Mouse (Mus musculus): ENCODE measurements around the gene Zxdc. TPM values are rescaled to one million over a fixed set of nuclear protein-coding genes. Genes with fewer than 3 reads are reported as not detected.
A peak's percentile ranks its signal among the peaks of the same experiment; 100 is the strongest.

Gene Zxdc
- 9.9 and 12.1 TPM in 2 replicates for polyA plus RNA-seq (2016; fragmentation: Nextera tagmentation; extraction: Ambion mirVana)

GRCm38 (mm10) chr6:90368976-90369724 lies at the start of gene Zxdc:
Zxdc (plus strand) TSS chr6:90369492.
- peaks cover 12% of the 10 kb centered on the region for H3K36me3 ChIP-seq
- peak within 1 kb of the TSS; percentile 68; the same call in 1 of the 2 replicates for H3K27ac ChIP-seq
- WGBS = 7% methylated on average over 41 of the region's 41 CpGs
- peak within 1 kb of the TSS; percentile 96 for H3K4me3 ChIP-seq (replicated peaks)
- peak within 1 kb of the TSS; percentile 80 for H3K9ac ChIP-seq (replicated peaks)
- H3K27me3 ChIP-seq = no peaks in the 10 kb centered on the region
- ATAC-seq (ENCODE audit: insufficient number of reproducible peaks, insufficient read depth, low FRiP score, low TSS enrichment, low read depth) = peak; percentile 96
- peak within 1 kb of the TSS; percentile 98 for H3K4me2 ChIP-seq
- peaks cover 15% of the 10 kb centered on the region for H3K4me1 ChIP-seq (replicated peaks)
- H3K9me3 ChIP-seq = no peaks in the 10 kb centered on the region

- no peak overlapping the region for H3K4me3 ChIP-seq (replicated peaks)
- H3K9ac ChIP-seq (replicated peaks) = no peak overlapping the region
- H3K9me3 ChIP-seq = 0 out of 2 replicates have a peak, but pooled peaks cover 5% of the 10 kb centered on the region
- ATAC-seq (ENCODE audit: insufficient number of reproducible peaks, insufficient read depth, low FRiP score, low TSS enrichment, low read depth) = no peak
- no peak overlapping the region for H3K4me2 ChIP-seq
- no peak overlapping the region for H3K27ac ChIP-seq
- no peaks in the 10 kb centered on the region for H3K36me3 ChIP-seq
- H3K27me3 ChIP-seq = peaks cover 16% of the 10 kb centered on the region
- 81% methylated on average over 5 of the region's 5 CpGs for WGBS
- H3K4me1 ChIP-seq (replicated peaks) = 0 out of 2 replicates have a peak, but pooled peaks cover 3% of the 10 kb centered on the region
These were observed 48.9 kb upstream of the Zxdc start for GRCm38 (mm10) chr6:90320429-90320828.

GRCm38 (mm10) chr6:90321811-90322210 lies 47.5 kb upstream of the Zxdc start:
- H3K4me3 ChIP-seq (replicated peaks) = no peak overlapping the region
- H3K4me2 ChIP-seq = no peak overlapping the region
- no peaks in the 10 kb centered on the region for H3K36me3 ChIP-seq
- H3K27me3 ChIP-seq = peaks cover 20% of the 10 kb centered on the region
- H3K27ac ChIP-seq = no peak overlapping the region
- H3K9ac ChIP-seq (replicated peaks) = no peak overlapping the region
- no peak for ATAC-seq (ENCODE audit: insufficient number of reproducible peaks, insufficient read depth, low FRiP score, low TSS enrichment, low read depth)
- H3K4me1 ChIP-seq (replicated peaks) = 0 out of 2 replicates have a peak, but pooled peaks cover 3% of the 10 kb centered on the region
- H3K9me3 ChIP-seq = no peaks in the 10 kb centered on the region
- 55% methylated on average over 4 of the region's 4 CpGs for WGBS

GRCm38 (mm10) chr6:90324026-90324425 lies 45.3 kb upstream of the Zxdc start:
- H3K9ac ChIP-seq (replicated peaks) = no peak overlapping the region
- peaks cover 20% of the 10 kb centered on the region for H3K27me3 ChIP-seq
- no peaks in the 10 kb centered on the region for H3K9me3 ChIP-seq
- H3K4me3 ChIP-seq (replicated peaks) = no peak overlapping the region
- no peak for ATAC-seq (ENCODE audit: insufficient number of reproducible peaks, insufficient read depth, low FRiP score, low TSS enrichment, low read depth)
- no peaks in the 10 kb centered on the region for H3K36me3 ChIP-seq
- 71% methylated on average over 3 of the region's 3 CpGs for WGBS
- H3K4me1 ChIP-seq (replicated peaks) = 0 out of 2 replicates have a peak, but pooled peaks cover 3% of the 10 kb centered on the region
- no peak overlapping the region for H3K4me2 ChIP-seq
- H3K27ac ChIP-seq = no peak overlapping the region

- WGBS = 54% methylated on average over 3 of the region's 3 CpGs
- Histone ChIP-seq H3K36me3 (no peaks in the 10 kb centered on the region), H3K4me2 (peak overlapping the region; percentile 51; the same call in 1 of the 2 replicates), H3K4me3 (replicated peaks) (no peak overlapping the region), H3K9ac (replicated peaks) (no peak overlapping the region), H3K9me3 (no peaks in the 10 kb centered on the region), H3K27me3 (peaks cover 20% of the 10 kb centered on the region), H3K27ac (no peak overlapping the region), H3K4me1 (replicated peaks) (0 out of 2 replicates have a peak, but pooled peaks cover 3% of the 10 kb centered on the region)
- ATAC-seq (ENCODE audit: insufficient number of reproducible peaks, insufficient read depth, low FRiP score, low TSS enrichment, low read depth) = no peak
These were observed 44.8 kb upstream of the Zxdc start for GRCm38 (mm10) chr6:90324463-90324862.

GRCm38 (mm10) chr6:90324991-90325390 lies 44.3 kb upstream of the Zxdc start, which contains the start of gene Chst13:
Chst13 (minus strand) TSS chr6:90325185.
- no peaks in the 10 kb centered on the region for H3K36me3 ChIP-seq
- peak within 1 kb of the TSS; percentile 42; the same call in 1 of the 2 replicates for H3K9ac ChIP-seq (replicated peaks)
- no peak for ATAC-seq (ENCODE audit: insufficient number of reproducible peaks, insufficient read depth, low FRiP score, low TSS enrichment, low read depth)
- H3K27me3 ChIP-seq = peaks cover 20% of the 10 kb centered on the region
- H3K4me2 ChIP-seq = peak within 1 kb of the TSS; percentile 51
- H3K27ac ChIP-seq = no peak within 1 kb of the TSS
- WGBS = 9% methylated on average over 22 of the region's 22 CpGs
- 0 out of 2 replicates have a peak, but pooled peaks cover 3% of the 10 kb centered on the region for H3K4me1 ChIP-seq (replicated peaks)
- no peaks in the 10 kb centered on the region for H3K9me3 ChIP-seq
- peak within 1 kb of the TSS; percentile 26 for H3K4me3 ChIP-seq (replicated peaks)

- H3K9me3 ChIP-seq = no peaks in the 10 kb centered on the region
- no peak for ATAC-seq (ENCODE audit: insufficient number of reproducible peaks, insufficient read depth, low FRiP score, low TSS enrichment, low read depth)
- H3K9ac ChIP-seq (replicated peaks) = no peak overlapping the region
- WGBS = 19% methylated on average over 6 of the region's 6 CpGs
- no peak overlapping the region for H3K4me3 ChIP-seq (replicated peaks)
- H3K27me3 ChIP-seq = peaks cover 20% of the 10 kb centered on the region
- 0 out of 2 replicates have a peak, but pooled peaks cover 3% of the 10 kb centered on the region for H3K4me1 ChIP-seq (replicated peaks)
- H3K4me2 ChIP-seq = no peak overlapping the region
- no peaks in the 10 kb centered on the region for H3K36me3 ChIP-seq
- H3K27ac ChIP-seq = no peak overlapping the region
These were observed 41.6 kb upstream of the Zxdc start for GRCm38 (mm10) chr6:90327670-90328069.

GRCm38 (mm10) chr6:90329953-90330352 lies 39.3 kb upstream of the Zxdc start:
- Histone ChIP-seq H3K4me2 (no peak overlapping the region), H3K4me3 (replicated peaks) (no peak overlapping the region), H3K36me3 (no peaks in the 10 kb centered on the region), H3K9me3 (no peaks in the 10 kb centered on the region), H3K27ac (no peak overlapping the region), H3K27me3 (peaks cover 9% of the 10 kb centered on the region), H3K9ac (replicated peaks) (no peak overlapping the region), H3K4me1 (replicated peaks) (0 out of 2 replicates have a peak, but pooled peaks cover under 1% of the 10 kb centered on the region)
- 29% methylated on average over 1 of the region's 1 CpGs for WGBS
- no peak for ATAC-seq (ENCODE audit: insufficient number of reproducible peaks, insufficient read depth, low FRiP score, low TSS enrichment, low read depth)

- 85% methylated on average over 7 of the region's 7 CpGs for WGBS
- no peaks in the 10 kb centered on the region for H3K9me3 ChIP-seq
These were observed 36.5 kb upstream of the Zxdc start, which contains the start of gene Uroc1 for GRCm38 (mm10) chr6:90332561-90333425. Uroc1 (plus strand) TSS chr6:90333284.

GRCm38 (mm10) chr6:90334244-90334643 lies 35.0 kb upstream of the Zxdc start:
- WGBS = 90% methylated on average over 3 of the region's 3 CpGs
- Histone ChIP-seq H3K36me3 (no peaks in the 10 kb centered on the region), H3K27ac (no peak overlapping the region), H3K4me2 (no peak overlapping the region), H3K27me3 (no peaks in the 10 kb centered on the region), H3K4me3 (replicated peaks) (no peak overlapping the region), H3K9ac (replicated peaks) (no peak overlapping the region), H3K4me1 (replicated peaks) (no peaks in the 10 kb centered on the region), H3K9me3 (no peaks in the 10 kb centered on the region)
- ATAC-seq (ENCODE audit: insufficient number of reproducible peaks, insufficient read depth, low FRiP score, low TSS enrichment, low read depth) = no peak

More at GRCm38 (mm10) chr6:90332561-90333425, 36.5 kb upstream of the Zxdc start, which contains the start of gene Uroc1:
- Histone ChIP-seq H3K36me3 (no peaks in the 10 kb centered on the region), H3K27ac (no peak within 1 kb of the TSS), H3K27me3 (no peaks in the 10 kb centered on the region), H3K4me2 (no peak within 1 kb of the TSS), H3K4me1 (replicated peaks) (no peaks in the 10 kb centered on the region), H3K9ac (replicated peaks) (no peak within 1 kb of the TSS), H3K4me3 (replicated peaks) (no peak within 1 kb of the TSS)
- ATAC-seq (ENCODE audit: insufficient number of reproducible peaks, insufficient read depth, low FRiP score, low TSS enrichment, low read depth) = no peak

GRCm38 (mm10) chr6:90342343-90342742 lies 26.9 kb upstream of the Zxdc start:
- WGBS = 79% methylated on average over 2 of the region's 2 CpGs
- Histone ChIP-seq H3K27ac (no peak overlapping the region), H3K4me1 (replicated peaks) (no peaks in the 10 kb centered on the region), H3K27me3 (peaks cover 5% of the 10 kb centered on the region; the same call in 1 of the 2 replicates), H3K36me3 (no peaks in the 10 kb centered on the region), H3K4me2 (no peak overlapping the region), H3K4me3 (replicated peaks) (no peak overlapping the region), H3K9me3 (no peaks in the 10 kb centered on the region), H3K9ac (replicated peaks) (no peak overlapping the region)
- no peak for ATAC-seq (ENCODE audit: insufficient number of reproducible peaks, insufficient read depth, low FRiP score, low TSS enrichment, low read depth)

Measured in limb, embryonic 12.5 days (tissue).